Mouse (Mus musculus) kidney, postnatal 36 days (tissue): ENCODE measurements around the gene Prap1.
A peak's percentile ranks its signal among the peaks of the same experiment; 100 is the strongest.
"Not testable (repeated sequence)": the region's sequence is repeated elsewhere in the genome, so short reads cannot be mapped to it uniquely, and the experiment has no call there.

Source experiments
- DNase-seq, 2 experiments: peaks; one replicate each; pipeline ENCODE4 v3.0.0; 2021 to 2022; ENCODE audit warnings: mixed read lengths in 2 of 2

The Prap1 gene

GRCm38 (mm10) chr7:140082242-140082678 lies 10.9 kb upstream of the Prap1 start, which contains the start of gene Caly:
Gene Caly (minus strand): TSS chr7:140082548.
- DNase-seq, result peak in 1 of 2 experiments; percentile 42

- no peak for DNase-seq
Observed at GRCm38 (mm10) chr7:140090601-140091000, 2.6 kb upstream of the Prap1 start.

- DNase-seq, result peak in 1 of 2 experiments; percentile 21
Observed at GRCm38 (mm10) chr7:140094954-140095353, 1.8 kb downstream of the Prap1 start.

- peak; percentile 91 to 93 for DNase-seq
Observed at GRCm38 (mm10) chr7:140095556-140095955, 2.4 kb downstream of the Prap1 start.

- DNase-seq, result no peak
Observed at GRCm38 (mm10) chr7:140096055-140096454, 2.9 kb downstream of the Prap1 start.

- no peak for DNase-seq
Observed at GRCm38 (mm10) chr7:140098466-140098865, 5.3 kb downstream of the Prap1 start.

- no peak for DNase-seq
Observed at GRCm38 (mm10) chr7:140101498-140101897, 8.3 kb downstream of the Prap1 start.

GRCm38 (mm10) chr7:140101993-140102860 lies 9.0 kb downstream of the Prap1 start, which contains the start of gene Fuom:
Gene Fuom (minus strand): TSS chr7:140102441.
- DNase-seq, result peak; percentile 93 to 94

- DNase-seq, result no peak
Observed at GRCm38 (mm10) chr7:140104009-140104408, 10.8 kb downstream of the Prap1 start.

GRCm38 (mm10) chr7:140111943-140112342 lies 18.7 kb downstream of the Prap1 start:
- DNase-seq, result no peak

- DNase-seq, result peak; percentile 74 to 87
Observed at GRCm38 (mm10) chr7:140115583-140116328, 22.6 kb downstream of the Prap1 start, which contains the start of gene Paox. Gene Paox (plus strand): TSS chr7:140115799.

GRCm38 (mm10) chr7:140116329-140117054 lies 23.3 kb downstream of the Prap1 start, which contains the start of gene Echs1:
Gene Echs1 (minus strand): TSS chr7:140116476.
- peak; percentile 95 to 96 for DNase-seq

- no peak for DNase-seq
Observed at GRCm38 (mm10) chr7:140120484-140120883, 27.3 kb downstream of the Prap1 start.

- DNase-seq, result no peak
Observed at GRCm38 (mm10) chr7:140121338-140121910, 28.2 kb downstream of the Prap1 start.

GRCm38 (mm10) chr7:140122765-140123164 lies 29.6 kb downstream of the Prap1 start:
- DNase-seq, result no peak

- DNase-seq, result no peak
Observed at GRCm38 (mm10) chr7:140124382-140124781, 31.2 kb downstream of the Prap1 start.

GRCm38 (mm10) chr7:140125278-140126021 lies 32.3 kb downstream of the Prap1 start:
- DNase-seq, result peak; percentile 97 to 99

GRCm38 (mm10) chr7:140126022-140126350 lies 32.8 kb downstream of the Prap1 start:
- DNase-seq, result no peak

- DNase-seq, result no peak
Observed at GRCm38 (mm10) chr7:140126934-140127333, 33.7 kb downstream of the Prap1 start.

- DNase-seq, result no peak
Observed at GRCm38 (mm10) chr7:140127911-140128310, 34.7 kb downstream of the Prap1 start.

GRCm38 (mm10) chr7:140132184-140132583 lies 39.0 kb downstream of the Prap1 start:
- DNase-seq, result not testable (repeated sequence)

- not testable (repeated sequence) for DNase-seq
Observed at GRCm38 (mm10) chr7:140134033-140134432, 40.8 kb downstream of the Prap1 start.
